Mouse (Mus musculus) forebrain, embryonic 12.5 days (tissue): ENCODE data around the gene Il1f5. TPM values are rescaled to one million over a fixed set of nuclear protein-coding genes. Genes with fewer than 3 reads are reported as not detected.

Experiments used
- ATAC-seq: fragments of 200-750 bp; cut with Nextera tagmentation; 2 replicates; pipeline ENCODE4 v1.8.0; 2017; ENCODE audit warnings: moderate TSS enrichment; ENCODE audit not compliant: low FRiP score
- H3K27ac ChIP-seq: fragments of 300-500 bp; sonication (generic); 2 replicates; pipeline ENCODE4 v1.5.1; 2016; ENCODE audit warnings: mild to moderate bottlenecking
- H3K27me3 ChIP-seq: fragments of 300-500 bp; sonication (generic); 2 replicates; pipeline ENCODE4 v1.6.1; 2016; ENCODE audit warnings: mild to moderate bottlenecking
- H3K36me3 ChIP-seq: fragments of 300-500 bp; sonication (generic); replicated peaks from 2 replicates; pipeline ENCODE4 v1.6.1; 2016; ENCODE audit warnings: mild to moderate bottlenecking
- H3K4me1 ChIP-seq: fragments of 300-500 bp; sonication (generic); 2 replicates; pipeline ENCODE4 v1.6.1; 2016
- H3K4me2 ChIP-seq: fragments of 300-500 bp; sonication (generic); 2 replicates; pipeline ENCODE4 v1.6.1; 2016; ENCODE audit warnings: mild to moderate bottlenecking, moderate library complexity
- H3K4me3 ChIP-seq: fragments of 300-500 bp; sonication (generic); replicated peaks from 2 replicates; pipeline ENCODE4 v1.5.1; 2016; ENCODE audit warnings: mild to moderate bottlenecking
- H3K9ac ChIP-seq: fragments of 300-500 bp; sonication (generic); 2 replicates; pipeline ENCODE4 v1.6.1; 2016; ENCODE audit warnings: mild to moderate bottlenecking
- H3K9me3 ChIP-seq: fragments of 300-500 bp; sonication (generic); 2 replicates; pipeline ENCODE4 v1.6.1; 2016
- WGBS: fragments of 180-500 bp; shearing (Covaris S2); methylation state at CpG from one replicate; pipeline ENCODE4 v1.1.7; 2016; 5-methylcytosine and 5-hydroxymethylcytosine counted together
- polyA plus RNA-seq: library from polyadenylated mRNA; unstranded; fragments of >200 nt; fragmentation: Nextera tagmentation; extraction: Ambion mirVana; gene quantifications from 2 replicates; pipeline ENCODE4 v1.2.1, GENCODE M21; 2016

The Il1f5 gene
- not detected in 2 replicates for polyA plus RNA-seq

GRCm38 (mm10) chr2:24276654-24277053 lies at the start of gene Il1f5:
TSS of gene Il1f5 (plus strand) at chr2:24276954.
- Histone ChIP-seq H3K27me3 (no peaks in the 10 kb centered on the region), H3K9me3 (no peaks in the 10 kb centered on the region), H3K36me3 (no peaks in the 10 kb centered on the region), H3K4me3 (no peak within 1 kb of the TSS), H3K4me2 (no peak within 1 kb of the TSS), H3K27ac (no peak within 1 kb of the TSS), H3K9ac (no peak within 1 kb of the TSS), H3K4me1 (no peaks in the 10 kb centered on the region)
- no peak for ATAC-seq

GRCm38 (mm10) chr2:24227191-24227590 lies 49.6 kb upstream of the Il1f5 start:
- Histone ChIP-seq H3K9me3 (no peaks in the 10 kb centered on the region), H3K27me3 (no peaks in the 10 kb centered on the region), H3K4me2 (no peak overlapping the region), H3K27ac (no peak overlapping the region), H3K9ac (no peak overlapping the region), H3K4me1 (no peaks in the 10 kb centered on the region), H3K4me3 (no peak overlapping the region), H3K36me3 (no peaks in the 10 kb centered on the region)
- no peak for ATAC-seq
- 71% methylated on average over 2 of the region's 2 CpGs for WGBS

- no peak overlapping the region for H3K27ac ChIP-seq
- 96% methylated on average over 1 of the region's 1 CpGs for WGBS
- H3K36me3 ChIP-seq = no peaks in the 10 kb centered on the region
- no peaks in the 10 kb centered on the region for H3K9me3 ChIP-seq
- H3K27me3 ChIP-seq = no peaks in the 10 kb centered on the region
- no peak overlapping the region for H3K4me2 ChIP-seq
- no peaks in the 10 kb centered on the region for H3K4me1 ChIP-seq
- H3K9ac ChIP-seq = no peak overlapping the region
- ATAC-seq = no peak
- H3K4me3 ChIP-seq = no peak overlapping the region
Measured at GRCm38 (mm10) chr2:24267503-24267902, 9.3 kb upstream of the Il1f5 start.

- Histone ChIP-seq H3K36me3 (no peaks in the 10 kb centered on the region), H3K4me2 (no peak overlapping the region), H3K4me1 (no peaks in the 10 kb centered on the region), H3K27me3 (no peaks in the 10 kb centered on the region), H3K9ac (no peak overlapping the region), H3K27ac (no peak overlapping the region), H3K4me3 (no peak overlapping the region), H3K9me3 (no peaks in the 10 kb centered on the region)
- no peak for ATAC-seq
- 89% methylated on average over 2 of the region's 2 CpGs for WGBS
Measured at GRCm38 (mm10) chr2:24273619-24274018, 3.1 kb upstream of the Il1f5 start.

GRCm38 (mm10) chr2:24275146-24275545 lies 1.6 kb upstream of the Il1f5 start:
- 13% methylated on average over 1 of the region's 1 CpGs for WGBS
- H3K4me2 ChIP-seq = no peak overlapping the region
- H3K36me3 ChIP-seq = no peaks in the 10 kb centered on the region
- H3K9me3 ChIP-seq = no peaks in the 10 kb centered on the region
- no peak overlapping the region for H3K27ac ChIP-seq
- H3K4me3 ChIP-seq = no peak overlapping the region
- no peaks in the 10 kb centered on the region for H3K4me1 ChIP-seq
- ATAC-seq = no peak; the same call in 1 of the 2 replicates
- no peak overlapping the region for H3K9ac ChIP-seq
- no peaks in the 10 kb centered on the region for H3K27me3 ChIP-seq

GRCm38 (mm10) chr2:24290896-24291295 lies 14.1 kb downstream of the Il1f5 start, which contains the start of gene Il1f10:
TSS of gene Il1f10 (plus strand) at chr2:24291196.
- no peaks in the 10 kb centered on the region for H3K9me3 ChIP-seq
- no peak within 1 kb of the TSS for H3K9ac ChIP-seq
- H3K4me2 ChIP-seq = no peak within 1 kb of the TSS
- H3K27me3 ChIP-seq = 0 out of 2 replicates have a peak, but pooled peaks cover 4% of the 10 kb centered on the region
- no peak within 1 kb of the TSS for H3K27ac ChIP-seq
- H3K36me3 ChIP-seq = no peaks in the 10 kb centered on the region
- H3K4me3 ChIP-seq = no peak within 1 kb of the TSS
- ATAC-seq = no peak
- no peaks in the 10 kb centered on the region for H3K4me1 ChIP-seq
- WGBS = 79% methylated on average over 5 of the region's 5 CpGs

- Histone ChIP-seq H3K36me3 (no peaks in the 10 kb centered on the region), H3K4me1 (no peaks in the 10 kb centered on the region), H3K27ac (no peak overlapping the region), H3K4me2 (no peak overlapping the region), H3K9me3 (no peaks in the 10 kb centered on the region), H3K4me3 (no peak overlapping the region), H3K9ac (no peak overlapping the region), H3K27me3 (0 out of 2 replicates have a peak, but pooled peaks cover 4% of the 10 kb centered on the region)
- WGBS = 45% methylated on average over 1 of the region's 1 CpGs
- ATAC-seq = no peak
Measured at GRCm38 (mm10) chr2:24294616-24295015, 17.9 kb downstream of the Il1f5 start.

GRCm38 (mm10) chr2:24296837-24297236 lies 20.1 kb downstream of the Il1f5 start:
- H3K36me3 ChIP-seq = no peaks in the 10 kb centered on the region
- no peak for ATAC-seq
- H3K27ac ChIP-seq = no peak overlapping the region
- H3K27me3 ChIP-seq = 0 out of 2 replicates have a peak, but pooled peaks cover 4% of the 10 kb centered on the region
- no peaks in the 10 kb centered on the region for H3K9me3 ChIP-seq
- 11% methylated on average over 3 of the region's 3 CpGs for WGBS
- no peak overlapping the region for H3K4me3 ChIP-seq
- H3K4me2 ChIP-seq = no peak overlapping the region
- H3K4me1 ChIP-seq = no peaks in the 10 kb centered on the region
- no peak overlapping the region for H3K9ac ChIP-seq

- Histone ChIP-seq H3K4me2 (no peak overlapping the region), H3K4me1 (no peaks in the 10 kb centered on the region), H3K9me3 (no peaks in the 10 kb centered on the region), H3K36me3 (no peaks in the 10 kb centered on the region), H3K27ac (no peak overlapping the region), H3K4me3 (no peak overlapping the region), H3K27me3 (no peaks in the 10 kb centered on the region), H3K9ac (no peak overlapping the region)
- WGBS = 78% methylated on average over 6 of the region's 6 CpGs
- no peak for ATAC-seq
Measured at GRCm38 (mm10) chr2:24311302-24312001, 34.7 kb downstream of the Il1f5 start.

GRCm38 (mm10) chr2:24316919-24317318 lies 40.2 kb downstream of the Il1f5 start:
- no peak overlapping the region for H3K4me3 ChIP-seq
- H3K4me2 ChIP-seq = no peak overlapping the region
- H3K9me3 ChIP-seq = no peaks in the 10 kb centered on the region
- H3K27me3 ChIP-seq = no peaks in the 10 kb centered on the region
- H3K36me3 ChIP-seq = no peaks in the 10 kb centered on the region
- 80% methylated on average over 1 of the region's 1 CpGs for WGBS
- H3K4me1 ChIP-seq = no peaks in the 10 kb centered on the region
- ATAC-seq = no peak
- H3K9ac ChIP-seq = no peak overlapping the region
- H3K27ac ChIP-seq = no peak overlapping the region

- no peak overlapping the region for H3K9ac ChIP-seq
Measured at GRCm38 (mm10) chr2:24317919-24318598, 41.3 kb downstream of the Il1f5 start.

More at GRCm38 (mm10) chr2:24317919-24318598, 41.3 kb downstream of the Il1f5 start:
- WGBS = 94% methylated on average over 4 of the region's 4 CpGs
- no peaks in the 10 kb centered on the region for H3K27me3 ChIP-seq
- H3K4me3 ChIP-seq = no peak overlapping the region
- ATAC-seq = no peak
- H3K9me3 ChIP-seq = no peaks in the 10 kb centered on the region
- no peaks in the 10 kb centered on the region for H3K36me3 ChIP-seq
- H3K4me1 ChIP-seq = no peaks in the 10 kb centered on the region
- no peak overlapping the region for H3K27ac ChIP-seq
- no peak overlapping the region for H3K4me2 ChIP-seq
